Mouse (Mus musculus): ENCODE measurements around the gene Clec2g.

The Clec2g gene

GRCm38 (mm10) chr6:129027451-129028248 is 93.5 kb downstream of the Clec2g start:
- DNase-seq, result no peak

DNA sequence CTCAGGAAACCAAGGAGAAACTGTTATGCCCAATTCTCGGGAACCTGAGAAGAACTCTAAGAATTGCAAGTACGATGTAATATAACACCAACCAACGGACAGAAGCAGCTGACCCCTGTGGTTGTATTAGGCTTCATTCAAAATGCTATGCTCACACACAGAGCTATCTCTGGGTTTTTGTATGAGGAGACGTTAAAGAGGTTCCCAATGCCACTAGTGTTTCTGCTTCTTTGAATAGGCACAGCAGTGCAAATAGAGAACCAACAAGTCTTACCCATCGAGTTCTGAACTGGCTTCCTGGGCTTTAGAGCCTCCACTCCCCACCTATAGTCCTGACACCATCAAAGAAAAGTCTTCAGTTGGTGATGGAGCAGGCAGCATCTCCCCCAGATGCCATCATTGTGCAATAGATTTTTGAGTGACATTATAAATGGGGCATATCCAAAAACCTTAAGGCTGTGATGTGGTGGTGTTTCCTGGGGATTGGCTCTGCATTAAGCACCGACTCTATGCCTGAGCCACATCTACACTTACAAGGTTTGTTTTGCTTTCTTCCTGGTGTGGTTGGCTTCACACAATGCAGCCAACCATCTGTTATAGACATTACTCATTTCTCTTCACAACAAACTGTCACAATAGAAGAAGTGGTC is 96.1 kb downstream of the Clec2g start:
- DNase-seq, result no peak

DNA sequence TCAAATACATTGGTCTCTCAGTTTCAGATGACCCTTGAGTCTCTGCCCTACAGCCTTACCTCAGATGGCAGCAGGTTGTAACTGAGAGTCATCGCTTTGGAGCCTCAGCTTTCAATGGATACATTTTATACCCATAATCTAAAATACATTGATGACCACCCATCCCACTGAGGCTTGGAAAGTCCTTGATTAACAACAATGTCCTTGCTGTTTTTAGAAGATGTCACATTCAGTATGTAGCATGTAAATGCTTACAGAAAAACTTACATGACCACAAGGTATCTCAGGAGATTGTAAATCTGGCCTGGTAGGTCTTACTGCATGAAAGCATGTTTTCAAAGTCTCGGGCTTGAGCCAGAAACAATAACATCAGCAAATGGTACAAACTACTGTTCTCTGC is 96.8 kb downstream of the Clec2g start:
- no peak for DNase-seq

- peak in 1 of 2 experiments; percentile 19 for DNase-seq
Observed at GRCm38 (mm10) chr6:129033397-129033796, 99.2 kb downstream of the Clec2g start.

All from lung, postnatal 4 days (tissue).